Mouse (Mus musculus) cerebellum, postnatal 25 days (tissue): ENCODE data around the gene Ehd1.

ENCODE experiments used
- DNase-seq, 2 experiments: peaks; one replicate each; pipeline ENCODE4 v3.0.0; 2021; ENCODE audit warnings: mixed read lengths in 2 of 2

Gene Ehd1

GRCm38 (mm10) chr19:6276426-6277421, at the start of gene Ehd1:
Ehd1 (plus strand) TSS chr19:6276725.
- peak; percentile 98 to 99 for DNase-seq

DNA sequence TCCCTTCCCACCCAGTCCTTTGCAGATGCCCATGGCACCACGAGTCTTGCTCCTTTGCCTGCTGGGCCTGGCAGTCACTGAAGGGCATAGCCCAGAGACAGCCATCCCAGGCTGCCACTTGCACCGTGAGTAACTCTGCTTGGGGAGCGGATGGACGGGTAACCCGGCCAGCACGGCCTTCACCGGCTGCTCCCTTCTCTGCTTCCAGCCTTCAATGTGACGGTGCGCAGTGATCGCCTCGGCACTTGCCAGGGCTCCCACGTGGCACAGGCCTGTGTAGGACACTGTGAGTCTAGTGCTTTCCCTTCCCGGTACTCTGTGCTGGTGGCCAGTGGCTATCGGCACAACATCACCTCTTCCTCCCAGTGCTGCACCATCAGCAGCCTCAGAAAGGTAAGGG, 49.8 kb upstream of the Ehd1 start:
- peak; percentile 33 to 53 for DNase-seq

DNA sequence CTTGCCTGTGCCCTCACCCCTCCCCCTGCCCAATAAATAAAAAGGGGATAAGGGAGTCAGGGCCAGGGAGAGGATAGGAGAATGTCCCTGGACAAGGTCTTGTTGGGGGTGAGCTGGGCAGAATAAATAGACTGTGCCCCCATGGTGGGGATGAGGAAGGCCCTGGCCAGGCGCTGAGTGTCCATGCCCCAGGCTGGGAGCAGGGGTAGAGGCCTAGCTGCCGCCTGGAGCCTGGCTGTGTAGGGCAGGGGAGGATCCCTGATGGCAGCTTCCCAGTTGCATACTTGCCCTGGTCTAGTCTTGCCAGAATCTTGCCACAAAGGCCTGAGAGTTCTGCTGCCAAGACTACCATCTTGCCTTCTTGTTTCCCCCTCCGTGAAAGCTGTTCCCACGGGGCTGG, 48.7 kb upstream of the Ehd1 start:
- DNase-seq = peak in 1 of 2 experiments; percentile 24

GRCm38 (mm10) chr19:6230411-6230810, 46.1 kb upstream of the Ehd1 start:
- DNase-seq = peak; percentile 56 to 67

- DNase-seq = peak; percentile 34 to 51
These were observed 45.5 kb upstream of the Ehd1 start for GRCm38 (mm10) chr19:6231036-6231435.

GRCm38 (mm10) chr19:6233647-6234046, 42.9 kb upstream of the Ehd1 start:
- peak; percentile 16 to 23 for DNase-seq

GRCm38 (mm10) chr19:6234337-6235083, 42.0 kb upstream of the Ehd1 start:
- DNase-seq = peak; percentile 35 to 58

- DNase-seq = peak; percentile 94 to 97
These were observed 41.2 kb upstream of the Ehd1 start, which contains the start of gene Ppp2r5b for GRCm38 (mm10) chr19:6235084-6236052. Ppp2r5b (minus strand) TSS chr19:6235872.

DNA sequence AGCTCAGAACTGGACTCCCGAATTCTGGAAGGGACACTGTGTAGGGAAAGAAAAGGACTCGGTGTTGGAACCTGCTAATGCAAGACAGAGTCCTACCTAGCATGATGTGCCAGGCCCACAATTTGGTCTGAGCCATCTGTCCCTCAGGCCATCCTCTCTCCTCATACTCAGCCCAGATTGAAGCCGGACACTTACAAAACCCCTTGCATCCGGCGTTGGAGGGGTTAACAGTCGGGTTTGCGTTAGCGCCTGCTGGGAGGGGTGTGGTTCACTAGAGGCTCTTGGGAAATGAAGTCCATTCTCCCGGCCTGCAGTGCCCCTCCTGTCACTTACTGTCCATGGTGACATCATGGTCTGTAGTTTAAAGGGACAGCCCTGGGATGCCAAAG, 40.5 kb upstream of the Ehd1 start:
- DNase-seq = peak; percentile 93 to 96

GRCm38 (mm10) chr19:6236842-6237241, 39.7 kb upstream of the Ehd1 start:
- peak; percentile 25 to 54 for DNase-seq

DNA sequence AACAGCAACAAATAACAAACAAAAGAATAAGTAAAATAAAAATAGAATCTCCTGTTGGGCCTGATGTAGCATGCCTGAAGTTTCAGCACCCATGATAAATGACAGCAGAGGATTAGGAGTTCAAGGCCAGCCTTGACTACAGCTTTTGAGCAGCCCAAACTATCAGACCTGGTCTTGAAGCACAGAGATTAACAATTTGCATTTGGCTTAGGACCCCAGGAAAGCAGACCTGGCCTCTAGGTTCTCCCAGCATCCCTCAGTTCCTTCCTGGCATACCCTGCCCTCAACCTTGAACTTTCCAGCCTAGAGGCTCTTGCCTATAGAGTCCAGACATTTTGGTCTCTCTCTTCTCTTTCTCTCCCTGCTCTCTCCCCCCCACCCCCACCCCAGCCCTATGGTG, 37.8 kb upstream of the Ehd1 start:
- DNase-seq = no peak

DNA sequence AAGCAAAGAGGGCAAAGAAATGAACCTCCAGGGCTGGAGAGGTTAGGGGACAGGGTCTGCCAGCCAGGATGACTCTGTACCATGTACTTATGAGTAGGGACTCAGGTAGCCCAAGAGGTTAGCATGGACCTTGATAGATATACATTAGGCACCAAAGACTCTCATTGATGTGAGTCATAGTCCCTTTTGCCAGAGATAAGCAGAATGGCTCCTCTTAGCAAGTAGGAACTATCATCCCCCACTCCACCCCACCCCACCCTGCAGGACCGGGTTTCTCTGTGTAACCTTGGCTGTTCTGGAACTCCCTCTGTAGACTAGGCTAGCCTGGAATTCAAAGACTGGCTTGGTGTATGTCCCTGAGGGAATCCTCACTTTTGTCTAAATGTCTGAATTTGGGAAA, 36.4 kb upstream of the Ehd1 start:
- peak in 1 of 2 experiments; percentile 12 for DNase-seq

DNA sequence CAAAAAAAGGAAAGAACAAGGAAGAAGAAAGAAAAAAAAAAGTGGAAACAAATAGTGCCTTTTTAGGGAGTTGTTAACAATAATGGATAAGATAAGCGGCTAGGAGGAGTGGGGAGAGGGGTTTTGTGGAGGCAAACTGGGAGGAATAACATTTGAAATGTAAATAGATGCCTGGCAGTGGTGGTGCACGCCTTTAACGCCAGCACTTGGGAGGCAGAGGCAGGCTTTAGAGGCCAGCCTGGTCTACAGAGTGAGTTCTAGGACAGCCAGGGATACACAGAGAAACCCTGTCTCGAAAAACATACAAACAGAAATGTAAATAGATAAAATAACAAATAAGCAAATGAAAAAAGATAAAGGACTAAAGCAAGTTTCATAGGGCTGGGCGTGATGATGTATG, 35.8 kb upstream of the Ehd1 start:
- DNase-seq = peak in 1 of 2 experiments; percentile 22

- DNase-seq = peak; percentile 97 to 99
These were observed 35.0 kb upstream of the Ehd1 start, which contains the start of gene Atg2a for GRCm38 (mm10) chr19:6241274-6242107. Atg2a (plus strand) TSS chr19:6241668.

GRCm38 (mm10) chr19:6242281-6242680, 34.2 kb upstream of the Ehd1 start:
- peak; percentile 34 to 63 for DNase-seq

DNA sequence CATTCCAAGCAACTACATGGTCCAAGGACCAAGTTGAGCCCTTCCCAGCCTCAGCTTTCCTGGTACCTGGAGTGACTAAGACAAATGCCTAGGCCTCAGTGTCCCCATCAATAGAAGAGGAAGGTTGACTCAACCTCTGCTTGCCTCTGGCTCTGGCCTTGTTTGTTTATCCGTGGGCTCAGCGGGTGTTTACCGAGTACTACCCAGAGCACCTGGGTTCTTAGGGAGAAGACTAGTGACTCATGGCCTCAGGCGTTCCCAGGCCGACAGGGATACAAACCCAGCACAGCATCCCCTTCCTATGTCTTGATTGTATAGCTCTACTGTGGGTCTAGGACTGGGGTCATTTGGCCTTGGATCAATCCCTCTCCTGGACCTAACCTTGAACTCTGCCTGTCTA, 33.3 kb upstream of the Ehd1 start:
- DNase-seq = peak in 1 of 2 experiments; percentile 9

DNA sequence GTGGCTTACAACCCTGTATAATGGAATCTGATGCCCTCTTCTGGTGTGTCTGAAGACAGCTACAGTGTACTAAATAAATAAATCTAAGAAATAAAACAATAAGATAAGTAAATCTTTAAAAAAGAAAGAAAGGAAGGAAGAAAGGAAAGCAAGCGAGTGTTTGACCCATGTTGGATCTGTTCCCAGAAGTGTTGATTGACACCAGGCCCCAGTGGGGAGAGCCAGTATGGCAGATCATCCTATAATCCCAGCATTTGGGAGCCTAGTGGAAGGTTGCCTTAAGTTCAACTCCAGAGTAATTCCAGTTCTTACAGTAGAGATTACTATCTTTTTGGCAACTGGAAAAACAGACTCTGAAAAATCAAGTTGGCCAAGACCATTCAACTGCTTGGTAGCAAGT, 30.7 kb upstream of the Ehd1 start:
- DNase-seq = no peak

GRCm38 (mm10) chr19:6247526-6248300, 28.8 kb upstream of the Ehd1 start:
- DNase-seq = no peak

- no peak for DNase-seq
These were observed 23.5 kb upstream of the Ehd1 start for GRCm38 (mm10) chr19:6253021-6253420.

- peak; percentile 31 to 67 for DNase-seq
These were observed 16.1 kb upstream of the Ehd1 start for GRCm38 (mm10) chr19:6260428-6260827.
